Mouse (Mus musculus): Measurements from ENCODE around the gene Rbbp8nl.

GRCm38 (mm10) chr2:180304554-180304953 lies 14.9 kb upstream of the Rbbp8nl start:
- TF ChIP-seq CTCF (IDR thresholded peaks at IDR 0.05; ENCODE audit: control insufficient read depth, insufficient read depth, insufficient replicate concordance, low read depth, low read length) (no peak), POLR2A (IDR thresholded peaks at IDR 0.05; ENCODE audit: control insufficient read depth, low read depth, low read length) (no peak)
